Mouse (Mus musculus) bone marrow, adult 2 months (tissue): ENCODE measurements around the gene Flrt3.

Source experiments
- CTCF ChIP-seq: fragments of 200-500 bp; IDR thresholded peaks from 2 replicates; pipeline ENCODE4 v1.5.1; 2011; ENCODE audit warnings: low read length, control low read depth; ENCODE audit not compliant: control insufficient read depth, insufficient read depth
- POLR2A ChIP-seq: fragments of 200-500 bp; IDR thresholded peaks from 2 replicates; pipeline ENCODE4 v1.6.1; 2011; ENCODE audit warnings: low read depth, mild to moderate bottlenecking, control low read depth, low read length, borderline replicate concordance; ENCODE audit not compliant: control insufficient read depth

GRCm38 (mm10) chr2:140704146-140704545, 32.9 kb upstream of the Flrt3 start:
- no peak for TF ChIP-seq POLR2A
- TF ChIP-seq CTCF = no peak
